Mouse (Mus musculus) lung, postnatal 0 days (tissue): ENCODE data around the gene Clnk.

Experiments used
- CTCF ChIP-seq: IDR thresholded peaks from 2 replicates; pipeline ENCODE4 v1.5.1; 2016; ENCODE audit warnings: antibody characterized with exemption, mild to moderate bottlenecking
- EP300 ChIP-seq: IDR thresholded peaks from 2 replicates; pipeline ENCODE4 v1.6.1; 2016; ENCODE audit warnings: antibody characterized with exemption, mild to moderate bottlenecking, control low read depth

DNA sequence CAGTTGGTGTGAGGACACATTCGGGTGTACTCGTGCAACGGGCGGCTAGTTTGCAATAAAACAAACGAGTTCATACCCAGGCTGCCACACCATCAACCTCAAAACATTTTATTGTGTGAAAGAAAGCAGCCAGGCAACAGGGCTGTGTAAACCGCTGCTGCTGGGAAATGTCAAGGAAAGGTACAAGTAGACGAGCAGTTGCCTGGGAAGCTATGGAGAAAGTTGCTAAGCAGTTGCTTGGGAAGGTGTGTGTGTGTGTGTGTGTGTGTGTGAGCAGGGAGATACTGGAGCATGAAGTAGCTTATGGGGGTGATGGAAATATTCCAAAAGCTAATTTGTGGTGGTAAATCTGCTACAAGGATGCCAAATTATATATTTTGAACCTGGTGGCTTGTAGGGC is 63.7 kb downstream of the Clnk start:
- no peak for TF ChIP-seq CTCF
- no peak for TF ChIP-seq EP300
